Comparison of ENCODE assay signal across 8 mouse cellular contexts in genomic region chr3:39220011-39220706, GRCm38 (mm10).
DNase-seq lines count a peak whose midpoint lies in the region; ATAC-seq and TF ChIP-seq lines count a peak whose summit lies in the region.

No protein-coding gene starts in this region.

- intact Hi-C loops in gastrocnemius, postnatal 14 days (cut with DNase I; ENCODE audit: low total_unique reads): no loop called here

- TF ChIP-seq CTCF in hindbrain, postnatal 0 days (IDR thresholded peaks at IDR 0.05; ENCODE audit: low read depth): no peak

- DNase-seq in frontal cortex, adult 2 months (ENCODE audit: extremely low spot score in 1 of 2, low spot score in 1 of 2): no peak
- peak; percentile 22 for DNase-seq in gastrocnemius, postnatal 14 days
- no peak for DNase-seq in hindbrain, postnatal 0 days (ENCODE audit: low spot score)
- peak; percentile 68 for DNase-seq in retina, embryonic 14.5 days (ENCODE audit: low spot score)
- DNase-seq in right cerebral cortex, postnatal 36 days (ENCODE audit: low spot score in 2 of 2): no peak
- DNase-seq in right cerebral cortex, adult 18-20 months: no peak

- no peak overlapping the region; the same call in 1 of the 2 replicates for H3K27ac ChIP-seq in hindbrain, postnatal 0 days
- H3K27ac ChIP-seq in lung, embryonic 15.5 days: peak overlapping the region; percentile 69

- no peaks in the 10 kb centered on the region for H3K27me3 ChIP-seq in hindbrain, postnatal 0 days (ENCODE audit: insufficient read depth, low read length)
- H3K27me3 ChIP-seq in lung, embryonic 15.5 days: no peaks in the 10 kb centered on the region

- no peak overlapping the region for H3K9ac ChIP-seq in hindbrain, postnatal 0 days (replicated peaks; ENCODE audit: low read length)
- H3K9ac ChIP-seq in lung, embryonic 15.5 days: no peak overlapping the region

- no peak overlapping the region for H3K4me3 ChIP-seq in hindbrain, postnatal 0 days (ENCODE audit: low read length)
- H3K4me3 ChIP-seq in lung, embryonic 15.5 days: no peak overlapping the region

- ATAC-seq in frontal cortex, adult (ENCODE audit: low TSS enrichment): peak; percentile 50; the same call in 1 of the 2 replicates
- peak; percentile 45; the same call in 1 of the 2 replicates for ATAC-seq in hindbrain, postnatal 0 days
- peak; percentile 73 for ATAC-seq in lung, embryonic 15.5 days (ENCODE audit: borderline replicate concordance, extremely low read depth, low FRiP score, low TSS enrichment)

- peak overlapping the region; percentile 21; the same call in 1 of the 2 replicates for H3K4me2 ChIP-seq in hindbrain, postnatal 0 days (ENCODE audit: low read depth, low read length)
- H3K4me2 ChIP-seq in lung, embryonic 15.5 days: 0 out of 2 replicates have a peak overlapping the region, but pooled peaks have one; percentile 8

- WGBS in hindbrain, postnatal 0 days: 25% methylated on average over 10 of the region's 10 CpGs
- 48% methylated on average over 10 of the region's 10 CpGs for WGBS in lung, embryonic 15.5 days

- no peaks in the 10 kb centered on the region for H3K9me3 ChIP-seq in hindbrain, postnatal 0 days (ENCODE audit: low read length)
- H3K9me3 ChIP-seq in lung, embryonic 15.5 days: no peaks in the 10 kb centered on the region

- no peaks in the 10 kb centered on the region for H3K36me3 ChIP-seq in hindbrain, postnatal 0 days (ENCODE audit: insufficient read depth, low read length)
- no peaks in the 10 kb centered on the region for H3K36me3 ChIP-seq in lung, embryonic 15.5 days

- no peaks in the 10 kb centered on the region for H3K4me1 ChIP-seq in hindbrain, postnatal 0 days (ENCODE audit: insufficient read depth, low read length)
- no peaks in the 10 kb centered on the region for H3K4me1 ChIP-seq in lung, embryonic 15.5 days

Comparison
In these comparisons a context has a peak if more than half of its experiments do, and no peak if none do; other contexts are left out.
1. DNase-seq: peak in gastrocnemius, postnatal 14 days (single experiment) and retina, embryonic 14.5 days (single experiment); none in frontal cortex, adult 2 months (0 of 2), hindbrain, postnatal 0 days (single experiment), right cerebral cortex, postnatal 36 days (0 of 2) and right cerebral cortex, adult 18-20 months (single experiment).
2. Peak in every context shown above with its lines, with median percentiles within 50 percentile points of each other: ATAC-seq.